Mouse (Mus musculus): ENCODE results near the gene Tent4b. TPM values are rescaled to one million over a fixed set of nuclear protein-coding genes. Genes with fewer than 3 reads are reported as not detected.

Gene Tent4b
- polyA plus RNA-seq, 1 experiment = 22.3 TPM

GRCm38 (mm10) chr8:88227851-88228250, 28.8 kb downstream of the Tent4b start:
- Histone ChIP-seq H3K27ac (ENCODE audit: insufficient read depth, low read length) (no peak overlapping the region), H3K4me1 (ENCODE audit: control insufficient read depth, insufficient read depth, low read length) (peaks cover 5% of the 10 kb centered on the region; the same call in 1 of the 2 replicates), H3K4me3 (ENCODE audit: insufficient read depth, low read length) (no peak overlapping the region)
- no peak for TF ChIP-seq POLR2A (IDR thresholded peaks at IDR 0.05; ENCODE audit: low read depth, low read length)
- no peak for TF ChIP-seq CTCF (IDR thresholded peaks at IDR 0.05; ENCODE audit: borderline replicate concordance, insufficient read depth, low read length)

- no peak overlapping the region for H3K27ac ChIP-seq (ENCODE audit: insufficient read depth, low read length)
- TF ChIP-seq CTCF (IDR thresholded peaks at IDR 0.05; ENCODE audit: borderline replicate concordance, insufficient read depth, low read length) (no peak), POLR2A (IDR thresholded peaks at IDR 0.05; ENCODE audit: low read depth, low read length) (no peak)
- H3K4me1 ChIP-seq (ENCODE audit: control insufficient read depth, insufficient read depth, low read length) = peaks cover 5% of the 10 kb centered on the region; the same call in 1 of the 2 replicates
- no peak overlapping the region for H3K4me3 ChIP-seq (ENCODE audit: insufficient read depth, low read length)
Measured at GRCm38 (mm10) chr8:88228286-88228685, 29.3 kb downstream of the Tent4b start.

DNA sequence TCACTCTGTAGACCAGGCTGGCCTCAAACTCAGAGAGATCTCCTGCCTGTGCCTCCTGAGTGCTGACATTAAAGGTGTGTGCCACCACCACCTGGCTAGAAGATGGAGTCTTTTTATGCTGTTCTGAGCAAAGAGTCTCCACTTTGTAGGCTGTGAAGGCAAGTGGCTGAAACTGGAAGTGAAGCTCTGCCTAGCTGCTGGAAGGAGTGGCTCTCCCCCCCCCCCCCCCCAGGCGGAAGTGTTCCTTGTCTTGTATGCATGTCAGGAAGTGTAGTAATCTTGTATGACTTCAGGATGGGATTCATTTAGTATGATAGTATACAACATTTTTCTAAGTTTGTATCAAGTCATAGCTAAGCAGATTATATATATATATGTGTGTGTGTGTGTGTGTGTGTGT, 29.8 kb downstream of the Tent4b start:
- TF ChIP-seq POLR2A (IDR thresholded peaks at IDR 0.05; ENCODE audit: low read depth, low read length) = no peak
- TF ChIP-seq CTCF (IDR thresholded peaks at IDR 0.05; ENCODE audit: borderline replicate concordance, insufficient read depth, low read length) = no peak
- Histone ChIP-seq H3K4me3 (ENCODE audit: insufficient read depth, low read length) (no peak overlapping the region), H3K4me1 (ENCODE audit: control insufficient read depth, insufficient read depth, low read length) (peaks cover 5% of the 10 kb centered on the region; the same call in 1 of the 2 replicates), H3K27ac (ENCODE audit: insufficient read depth, low read length) (no peak overlapping the region)

DNA sequence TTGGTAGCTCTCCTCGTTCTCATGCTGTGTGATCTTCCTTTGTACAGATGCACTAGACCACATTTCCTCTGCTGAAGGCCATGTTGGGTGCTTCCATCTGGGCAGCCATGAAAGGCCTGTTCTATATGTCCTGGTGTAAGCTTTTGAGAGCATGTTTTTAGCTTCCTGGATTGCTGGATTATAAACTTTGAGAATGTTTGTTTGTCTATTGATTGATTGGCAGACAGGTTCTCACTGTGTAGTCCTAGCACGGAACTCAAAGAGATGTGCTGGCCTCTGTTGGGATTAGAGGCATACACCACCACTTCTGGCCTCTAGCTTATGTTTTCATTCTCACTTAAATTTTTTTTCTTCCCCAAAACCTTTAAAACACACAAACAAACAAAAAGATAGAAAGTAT, 37.7 kb downstream of the Tent4b start:
- Histone ChIP-seq H3K27ac (ENCODE audit: insufficient read depth, low read length) (no peak overlapping the region), H3K4me3 (ENCODE audit: insufficient read depth, low read length) (no peak overlapping the region), H3K4me1 (ENCODE audit: control insufficient read depth, insufficient read depth, low read length) (peaks cover 4% of the 10 kb centered on the region; the same call in 1 of the 2 replicates)
- TF ChIP-seq CTCF (IDR thresholded peaks at IDR 0.05; ENCODE audit: borderline replicate concordance, insufficient read depth, low read length) (no peak), POLR2A (IDR thresholded peaks at IDR 0.05; ENCODE audit: low read depth, low read length) (no peak)

GRCm38 (mm10) chr8:88237606-88238005, 38.6 kb downstream of the Tent4b start:
- Histone ChIP-seq H3K4me3 (ENCODE audit: insufficient read depth, low read length) (no peak overlapping the region), H3K27ac (ENCODE audit: insufficient read depth, low read length) (no peak overlapping the region), H3K4me1 (ENCODE audit: control insufficient read depth, insufficient read depth, low read length) (peaks cover 4% of the 10 kb centered on the region; the same call in 1 of the 2 replicates)
- TF ChIP-seq POLR2A (IDR thresholded peaks at IDR 0.05; ENCODE audit: low read depth, low read length) = no peak
- TF ChIP-seq CTCF (IDR thresholded peaks at IDR 0.05; ENCODE audit: borderline replicate concordance, insufficient read depth, low read length) = no peak

DNA sequence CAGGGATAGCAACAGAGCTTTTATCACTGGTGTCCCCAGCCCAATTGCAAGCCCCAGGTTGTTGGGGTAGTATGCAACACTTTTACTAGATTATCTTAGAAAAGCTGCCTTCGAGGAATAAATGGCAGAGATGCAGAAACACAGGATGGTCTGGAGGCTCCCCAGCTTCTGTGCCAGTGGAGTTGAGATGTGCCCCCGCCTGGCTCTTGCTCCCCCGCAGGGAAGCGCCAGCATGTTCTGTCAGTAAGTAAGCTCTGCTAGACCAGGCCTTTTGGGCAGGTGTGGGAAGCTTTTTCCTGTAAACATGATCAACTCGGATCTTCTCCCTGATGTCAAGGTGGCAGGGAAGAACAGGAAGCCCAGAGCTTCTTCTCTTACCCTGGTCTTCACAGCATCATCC, 40.3 kb downstream of the Tent4b start:
- TF ChIP-seq CTCF (IDR thresholded peaks at IDR 0.05; ENCODE audit: borderline replicate concordance, insufficient read depth, low read length) (no peak), POLR2A (IDR thresholded peaks at IDR 0.05; ENCODE audit: low read depth, low read length) (no peak)
- Histone ChIP-seq H3K4me1 (ENCODE audit: control insufficient read depth, insufficient read depth, low read length) (peaks cover 4% of the 10 kb centered on the region; the same call in 1 of the 2 replicates), H3K4me3 (ENCODE audit: insufficient read depth, low read length) (no peak overlapping the region), H3K27ac (ENCODE audit: insufficient read depth, low read length) (no peak overlapping the region)

- TF ChIP-seq CTCF (IDR thresholded peaks at IDR 0.05; ENCODE audit: borderline replicate concordance, insufficient read depth, low read length) = no peak
- TF ChIP-seq POLR2A (IDR thresholded peaks at IDR 0.05; ENCODE audit: low read depth, low read length) = no peak
- Histone ChIP-seq H3K4me1 (ENCODE audit: control insufficient read depth, insufficient read depth, low read length) (peaks cover 4% of the 10 kb centered on the region; the same call in 1 of the 2 replicates), H3K27ac (ENCODE audit: insufficient read depth, low read length) (no peak overlapping the region), H3K4me3 (ENCODE audit: insufficient read depth, low read length) (no peak overlapping the region)
Measured at GRCm38 (mm10) chr8:88241871-88242270, 42.9 kb downstream of the Tent4b start.

- no peak overlapping the region for H3K4me3 ChIP-seq (ENCODE audit: insufficient read depth, low read length)
- no peaks in the 10 kb centered on the region; the same call in 1 of the 2 replicates for H3K4me1 ChIP-seq (ENCODE audit: control insufficient read depth, insufficient read depth, low read length)
- H3K27ac ChIP-seq (ENCODE audit: insufficient read depth, low read length) = no peak overlapping the region
- TF ChIP-seq CTCF (IDR thresholded peaks at IDR 0.05; ENCODE audit: borderline replicate concordance, insufficient read depth, low read length) (peak; percentile 94), POLR2A (IDR thresholded peaks at IDR 0.05; ENCODE audit: low read depth, low read length) (no peak)
Measured at GRCm38 (mm10) chr8:88244298-88244697, 45.3 kb downstream of the Tent4b start.

DNA sequence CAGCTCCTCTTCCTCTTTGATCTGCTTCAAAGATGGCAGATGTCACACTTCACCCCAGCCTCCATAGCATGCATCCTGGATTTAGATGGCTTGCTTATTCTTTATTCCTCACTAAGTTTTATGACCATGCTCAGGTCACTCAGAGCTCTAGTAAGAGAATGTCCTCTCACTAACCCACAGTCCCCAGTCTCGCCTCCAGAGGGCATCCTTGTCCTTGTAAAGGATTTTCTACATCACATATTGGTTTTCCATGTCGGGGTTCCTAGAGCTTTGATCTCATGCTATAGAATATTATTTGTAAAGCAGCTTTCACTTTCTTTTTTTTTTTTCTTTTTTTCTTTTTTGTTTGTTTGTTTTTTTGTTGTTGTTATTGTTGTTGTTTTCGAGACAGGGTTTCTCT, 53.8 kb downstream of the Tent4b start:
- no peak overlapping the region for H3K4me3 ChIP-seq (ENCODE audit: insufficient read depth, low read length)
- TF ChIP-seq POLR2A (IDR thresholded peaks at IDR 0.05; ENCODE audit: low read depth, low read length) (no peak), CTCF (IDR thresholded peaks at IDR 0.05; ENCODE audit: borderline replicate concordance, insufficient read depth, low read length) (no peak)
- H3K4me1 ChIP-seq (ENCODE audit: control insufficient read depth, insufficient read depth, low read length) = no peaks in the 10 kb centered on the region
- H3K27ac ChIP-seq (ENCODE audit: insufficient read depth, low read length) = no peak overlapping the region

GRCm38 (mm10) chr8:88254957-88255356, 55.9 kb downstream of the Tent4b start:
- Histone ChIP-seq H3K27ac (ENCODE audit: insufficient read depth, low read length) (no peak overlapping the region), H3K4me1 (ENCODE audit: control insufficient read depth, insufficient read depth, low read length) (no peaks in the 10 kb centered on the region), H3K4me3 (ENCODE audit: insufficient read depth, low read length) (no peak overlapping the region)
- no peak for TF ChIP-seq POLR2A (IDR thresholded peaks at IDR 0.05; ENCODE audit: low read depth, low read length)
- no peak for TF ChIP-seq CTCF (IDR thresholded peaks at IDR 0.05; ENCODE audit: borderline replicate concordance, insufficient read depth, low read length)

GRCm38 (mm10) chr8:88258024-88258423, 59.0 kb downstream of the Tent4b start:
- H3K27ac ChIP-seq (ENCODE audit: insufficient read depth, low read length) = no peak overlapping the region
- H3K4me3 ChIP-seq (ENCODE audit: insufficient read depth, low read length) = no peak overlapping the region
- no peak for TF ChIP-seq CTCF (IDR thresholded peaks at IDR 0.05; ENCODE audit: borderline replicate concordance, insufficient read depth, low read length)
- no peak for TF ChIP-seq POLR2A (IDR thresholded peaks at IDR 0.05; ENCODE audit: low read depth, low read length)
- no peaks in the 10 kb centered on the region for H3K4me1 ChIP-seq (ENCODE audit: control insufficient read depth, insufficient read depth, low read length)
